ENCODE assay signal across 20 mouse cellular contexts in the genomic region with DNA sequence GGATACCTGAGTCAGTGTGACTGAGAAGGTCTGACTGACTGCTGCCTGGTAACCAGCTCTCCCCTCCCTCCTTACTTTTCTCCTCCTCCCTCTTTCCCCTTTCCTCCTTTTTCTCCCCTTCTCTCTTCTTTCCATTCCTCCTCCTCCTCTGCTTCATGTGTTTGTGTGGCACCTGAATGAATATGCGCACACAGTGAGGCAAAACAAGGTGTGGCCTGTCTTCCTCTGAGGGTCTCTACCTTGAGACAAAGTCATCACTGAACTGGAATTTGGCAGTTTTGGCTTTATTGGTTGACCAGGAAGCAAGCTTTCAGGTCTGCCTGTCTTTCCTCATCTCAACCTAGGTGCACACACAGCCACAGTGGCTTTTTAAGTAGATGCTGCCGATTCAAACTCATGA. TPM values are rescaled to one million over a fixed set of nuclear protein-coding genes. Genes with fewer than 3 reads are reported as not detected.
DNase-seq lines count a peak whose midpoint lies in the region; ATAC-seq lines count a peak whose summit lies in the region.
"Had no signal": no experiment of that assay in that cellular context is flagged by ENCODE, and none has a peak within 500 bp of the region (broad histone marks: within the 10 kb centered on the region; RNA-seq: fewer than 3 reads in every experiment).

No protein-coding gene starts in this region.

- H3K9me3 ChIP-seq in neural tube, embryonic 15.5 days (replicated peaks): no peaks in the 10 kb centered on the region

- DNase-seq in ES-CJ7 (ENCODE audit: low read depth, low spot score) (peak; percentile 11), R1 (ENCODE audit: low read depth, low spot score) (peak; percentile 7), ZHBTc4 (ENCODE audit: low read depth, low spot score) (peak; percentile 16)
- DNase-seq in B cell, adult 2 months: no peak
- DNase-seq: adrenal gland, adult 2 months; adrenal gland, adult 8-10 months; adrenal gland, postnatal 14 days; adrenal gland, postnatal 25 days; adrenal gland, postnatal 36 days; cerebellum, adult 11 months; cerebellum, adult 8-10 months had no signal

- no peak overlapping the region for H3K4me2 ChIP-seq in neural tube, embryonic 15.5 days

- no peaks in the 10 kb centered on the region for H3K36me3 ChIP-seq in neural tube, embryonic 15.5 days
- H3K36me3 ChIP-seq: G1E had no signal

- ATAC-seq in megakaryocyte-erythroid progenitor cell, adult 5-6 weeks (replicated peaks; ENCODE audit: low FRiP score, low TSS enrichment, poor library complexity, severe bottlenecking): no peak
- no peak for ATAC-seq in neural tube, embryonic 15.5 days (ENCODE audit: low FRiP score)
- ATAC-seq: activated CD4-positive, CD25-positive, alpha-beta regulatory T cell, adult 4 months; CD4-positive, CD25-positive, alpha-beta regulatory T cell, adult 4 months; Patski had no signal

- H3K27me3 ChIP-seq in neural tube, embryonic 15.5 days (replicated peaks): peaks cover 98% of the 10 kb centered on the region
- H3K27me3 ChIP-seq: CH12.LX, Patski had no signal

- no peaks in the 10 kb centered on the region for H3K4me1 ChIP-seq in neural tube, embryonic 15.5 days

- no peak overlapping the region for H3K9ac ChIP-seq in neural tube, embryonic 15.5 days (replicated peaks)

- H3K4me3 ChIP-seq in neural tube, embryonic 15.5 days (replicated peaks): no peak overlapping the region

- H3K27ac ChIP-seq in neural tube, embryonic 15.5 days (replicated peaks): no peak overlapping the region

- 98% methylated on average over 2 of the region's 2 CpGs for WGBS in neural tube, embryonic 15.5 days

RNA-seq across cellular contexts. Expression of gene Nkx6-2, which starts 45.8 kb away (rescaled TPM):
- total RNA-seq in megakaryocyte-erythroid progenitor cell, adult 5-6 weeks (2014; fragmentation: Nextera tagmentation): not detected in 2 replicates
- not detected in 2 replicates for total RNA-seq in megakaryocyte-erythroid progenitor cell, adult 5-6 weeks (2017)
- 6.1 and 7.8 TPM in 2 replicates for polyA plus RNA-seq in neural tube, embryonic 15.5 days (2015; fragmentation: Nextera tagmentation; extraction: Ambion mirVana)
- total RNA-seq: adrenal gland, adult 2 months; adrenal gland, postnatal 10 days; adrenal gland, postnatal 14 days; adrenal gland, postnatal 25 days; adrenal gland, postnatal 36 days; adrenal gland, postnatal 4 days; CH12.LX; G1E had no signal
- polyA plus RNA-seq: activated CD4-positive, CD25-positive, alpha-beta regulatory T cell, adult 4 months; CD4-positive, CD25-positive, alpha-beta regulatory T cell, adult 4 months; G1E had no signal

Comparison
In these comparisons a context has a peak if more than half of its experiments do, and no peak if none do; other contexts are left out.
1. DNase-seq: peak in ES-CJ7 (single experiment), R1 (single experiment) and ZHBTc4 (single experiment); none in B cell, adult 2 months (0 of 2).